Mouse (Mus musculus) CH12.LX (cell line): ENCODE measurements around the gene Gm20388. TPM values are rescaled to one million over a fixed set of nuclear protein-coding genes. Genes with fewer than 3 reads are reported as not detected.

Experiments used
- DNase-seq: peaks from one replicate; pipeline ENCODE4 v3.0.0-alpha.2; 2013; ENCODE audit errors: extremely low read depth
- H3K27ac ChIP-seq: 2 replicates; pipeline ENCODE4 v1.5.1; 2012; ENCODE audit warnings: low read depth, mild to moderate bottlenecking, control low read depth, moderate library complexity; ENCODE audit not compliant: insufficient read depth
- H3K27me3 ChIP-seq: replicated peaks from 2 replicates; pipeline ENCODE3; 2012; ENCODE audit warnings: inconsistent platforms
- H3K36me3 ChIP-seq, 2 experiments: replicated peaks in 1 of 2; 2 replicates each; pipeline versions ENCODE3 to v1.6.1; 2012; ENCODE audit warnings: inconsistent platforms in 1 of 2, low read length in 1 of 2, mild to moderate bottlenecking in 1 of 2, mixed read lengths in 1 of 2, moderate library complexity in 1 of 2; ENCODE audit not compliant: control insufficient read depth in 1 of 2, insufficient read depth in 1 of 2
- H3K4me1 ChIP-seq, 2 experiments: 2 replicates each; pipeline ENCODE4 v1.6.1; 2012; ENCODE audit warnings: inconsistent platforms in 1 of 2, moderate library complexity in 1 of 2; ENCODE audit not compliant: insufficient read depth in 2 of 2, control insufficient read depth in 1 of 2
- H3K4me2 ChIP-seq: 2 replicates; pipeline ENCODE4 v1.6.1; 2012; ENCODE audit warnings: low read depth, mild to moderate bottlenecking, control low read depth; ENCODE audit not compliant: poor library complexity, insufficient read depth, severe bottlenecking
- H3K4me3 ChIP-seq, 3 experiments: fragments of 150-350 bp in 1 of 3; sonication (generic) in 1 of 3; replicated peaks in 1 of 3; 2 replicates each; pipeline versions ENCODE3 to v1.5.1; 2011 to 2012; ENCODE audit warnings: low read depth in 2 of 3, low read length in 2 of 3, mild to moderate bottlenecking in 2 of 3, moderate library complexity in 2 of 3, control low read depth in 1 of 3, improper control_type of control experiment in 1 of 3, inconsistent platforms in 1 of 3, mixed read lengths in 1 of 3; ENCODE audit not compliant: poor library complexity in 1 of 3
- H3K79me2 ChIP-seq: replicated peaks from 2 replicates; pipeline ENCODE4 v1.6.1; 2012; ENCODE audit warnings: mild to moderate bottlenecking, moderate library complexity; ENCODE audit not compliant: control insufficient read depth, poor library complexity, insufficient read depth, severe bottlenecking; ENCODE audit errors: extremely low read depth
- H3K9ac ChIP-seq: 2 replicates; pipeline ENCODE4 v1.6.1; 2012; ENCODE audit warnings: low read depth, mild to moderate bottlenecking, control low read depth, moderate library complexity; ENCODE audit not compliant: insufficient read depth
- H3K9me3 ChIP-seq: replicated peaks from 2 replicates; pipeline ENCODE3; 2012; ENCODE audit warnings: low read length, inconsistent platforms, mixed read lengths
- E2F4 ChIP-seq: IDR thresholded peaks from 2 replicates; pipeline ENCODE4 v1.6.1; 2011; ENCODE audit warnings: low read depth, low read length, improper control_type of control experiment; ENCODE audit not compliant: insufficient replicate concordance
- EP300 ChIP-seq: IDR thresholded peaks from 2 replicates; pipeline ENCODE4 v1.6.1; 2011; ENCODE audit warnings: low read length, improper control_type of control experiment
- IRF4 ChIP-seq: IDR thresholded peaks from 2 replicates; pipeline ENCODE4 v1.6.1; 2014; ENCODE audit warnings: low read depth, mild to moderate bottlenecking, inconsistent platforms, low read length, improper control_type of control experiment
- JUN ChIP-seq: IDR thresholded peaks from 2 replicates; pipeline ENCODE4 v1.6.1; 2011; ENCODE audit warnings: low read depth, mild to moderate bottlenecking, low read length, improper control_type of control experiment, moderate library complexity; ENCODE audit not compliant: insufficient read depth
- MAZ ChIP-seq: IDR thresholded peaks from 2 replicates; pipeline ENCODE4 v1.6.1; 2012; ENCODE audit warnings: low read depth, mild to moderate bottlenecking, inconsistent platforms, low read length, improper control_type of control experiment, moderate library complexity
- MEF2A ChIP-seq: IDR thresholded peaks from 2 replicates; pipeline ENCODE4 v1.6.1; 2014; ENCODE audit warnings: low read depth, mild to moderate bottlenecking, inconsistent platforms, low read length, improper control_type of control experiment, borderline replicate concordance
- MXI1 ChIP-seq: IDR thresholded peaks from 2 replicates; pipeline ENCODE4 v1.6.1; 2011; ENCODE audit warnings: mild to moderate bottlenecking, low read depth, low read length, improper control_type of control experiment
- MYC ChIP-seq: IDR thresholded peaks from 2 replicates; pipeline ENCODE4 v1.6.1; 2011; ENCODE audit warnings: low read depth, mild to moderate bottlenecking, improper control_type of control experiment, low read length
- PAX5 ChIP-seq: IDR thresholded peaks from 2 replicates; pipeline ENCODE4 v1.6.1; 2012; ENCODE audit warnings: low read length, inconsistent platforms, mixed read lengths
- POLR2A ChIP-seq: IDR thresholded peaks from 2 replicates; pipeline ENCODE4 v1.6.1; 2011; ENCODE audit warnings: low read depth, mild to moderate bottlenecking, improper control_type of control experiment, low read length
- POLR2AphosphoS2 ChIP-seq: IDR thresholded peaks from 2 replicates; pipeline ENCODE4 v1.6.1; 2011; ENCODE audit warnings: low read depth, low read length, improper control_type of control experiment
- RCOR1 ChIP-seq: conservative IDR thresholded peaks from 2 replicates; pipeline ENCODE4 v1.6.1; 2012; ENCODE audit warnings: low read depth, mild to moderate bottlenecking, inconsistent platforms, low read length, improper control_type of control experiment
- TCF12 ChIP-seq: IDR thresholded peaks from 2 replicates; pipeline ENCODE4 v1.6.1; 2014; ENCODE audit warnings: low read depth, mild to moderate bottlenecking, inconsistent platforms, low read length, improper control_type of control experiment
- UBTF ChIP-seq: IDR thresholded peaks from 2 replicates; pipeline ENCODE4 v1.6.1; 2012; ENCODE audit warnings: low read depth, mild to moderate bottlenecking, inconsistent platforms, low read length, improper control_type of control experiment, moderate library complexity
- ZKSCAN1 ChIP-seq: IDR thresholded peaks from 2 replicates; pipeline ENCODE4 v1.6.1; 2012; ENCODE audit warnings: low read depth, inconsistent platforms, low read length, improper control_type of control experiment, borderline replicate concordance
- ZNF384 ChIP-seq: IDR thresholded peaks from 2 replicates; pipeline ENCODE4 v1.6.1; 2012; ENCODE audit warnings: low read depth, low read length, improper control_type of control experiment, inconsistent platforms
- dilution Hi-C: fragments of 300-500 bp; cut with MboI; formaldehyde crosslinking; loops from 2 replicates; pipeline ENCODE4 v1.14.3; 2020; ENCODE audit warnings: low sequenced_read_pairs; ENCODE audit not compliant: extremely low pct_unique_long_range_greater_than_20kb, extremely low pct_ligation_motif_present
- in situ Hi-C: fragments of 300-500 bp; cut with MboI; formaldehyde crosslinking; loops from 3 replicates; pipeline ENCODE4 v1.14.3; 2019; ENCODE audit warnings: low sequenced_read_pairs, low pct_ligation_motif_present, low pct_unique_long_range_greater_than_20kb, mixed read lengths
- polyA plus RNA-seq: library from polyadenylated mRNA; unstranded; fragments of >175 nt; gene quantifications from 2 replicates; pipeline ENCODE4 v1.2.1, GENCODE M21; 2012; ENCODE audit warnings: low read depth; ENCODE audit not compliant: insufficient read length
- total RNA-seq, 2 experiments: library from RNA; depleted of rRNA; stranded (reverse); fragments of 300-350 nt in 1 of 2; fragments of >200 nt in 1 of 2; gene quantifications; 2 replicates each; pipeline ENCODE4 v1.2.3; 2012 to 2014

Gm20388 gene
- total and polyA plus RNA-seq, 3 experiments, result 14.8 to 26.3 (median 22.2) TPM

DNA sequence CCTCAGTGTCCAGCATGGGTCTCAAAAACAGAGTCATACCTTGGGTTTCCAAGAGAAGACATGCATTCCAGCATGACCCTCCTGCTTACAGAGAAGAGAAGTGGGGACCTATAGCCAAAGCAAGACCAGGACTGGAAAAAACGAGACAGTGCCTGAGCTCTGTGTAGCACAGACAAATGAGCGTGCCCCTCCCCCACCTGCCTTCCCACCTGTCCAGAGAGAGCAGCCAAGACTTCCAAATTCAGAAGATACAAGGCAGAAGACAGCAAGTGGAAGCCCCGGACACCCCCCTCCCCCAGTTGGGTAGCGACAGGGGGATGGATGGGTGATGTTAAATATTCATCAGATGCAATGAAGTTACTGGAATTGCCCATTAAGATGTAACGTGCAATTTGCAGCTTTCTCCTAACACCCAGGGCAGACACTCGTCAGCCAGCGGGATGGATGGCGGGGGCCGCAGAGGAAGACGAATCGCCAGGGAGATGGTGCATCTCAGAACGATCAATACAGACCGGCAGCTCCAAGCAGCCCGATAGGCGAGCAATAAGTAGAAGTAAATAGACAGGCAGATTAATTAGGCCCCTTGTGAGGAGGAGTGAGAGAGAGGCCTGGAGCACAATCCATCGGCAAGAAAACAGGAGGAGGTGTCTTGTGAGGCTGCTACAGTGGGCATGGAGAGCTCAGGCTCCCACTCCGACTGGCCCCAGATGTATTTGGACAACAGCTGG, 2834.5 kb downstream of the Gm20388 start:
- Histone ChIP-seq H3K79me2 (no peaks in the 10 kb centered on the region), H3K4me2 (no peak overlapping the region), H3K9ac (no peak overlapping the region), H3K9me3 (no peaks in the 10 kb centered on the region), H3K4me3 (no peak overlapping the region), H3K4me1 (peaks cover 3 to 51% of the 10 kb centered on the region in 2 experiments), H3K27me3 (peaks cover 11% of the 10 kb centered on the region), H3K27ac (no peak overlapping the region), H3K36me3 (no peaks in the 10 kb centered on the region)
- DNase-seq, result no peak
- in situ Hi-C loops, result no loop called here
- dilution Hi-C loops, result no loop called here
- TF ChIP-seq IRF4 (no peak), E2F4 (no peak), EP300 (no peak), MAZ (no peak), PAX5 (no peak), MYC (no peak), UBTF (no peak), JUN (no peak), POLR2A (no peak), MEF2A (no peak), MXI1 (no peak)

DNA sequence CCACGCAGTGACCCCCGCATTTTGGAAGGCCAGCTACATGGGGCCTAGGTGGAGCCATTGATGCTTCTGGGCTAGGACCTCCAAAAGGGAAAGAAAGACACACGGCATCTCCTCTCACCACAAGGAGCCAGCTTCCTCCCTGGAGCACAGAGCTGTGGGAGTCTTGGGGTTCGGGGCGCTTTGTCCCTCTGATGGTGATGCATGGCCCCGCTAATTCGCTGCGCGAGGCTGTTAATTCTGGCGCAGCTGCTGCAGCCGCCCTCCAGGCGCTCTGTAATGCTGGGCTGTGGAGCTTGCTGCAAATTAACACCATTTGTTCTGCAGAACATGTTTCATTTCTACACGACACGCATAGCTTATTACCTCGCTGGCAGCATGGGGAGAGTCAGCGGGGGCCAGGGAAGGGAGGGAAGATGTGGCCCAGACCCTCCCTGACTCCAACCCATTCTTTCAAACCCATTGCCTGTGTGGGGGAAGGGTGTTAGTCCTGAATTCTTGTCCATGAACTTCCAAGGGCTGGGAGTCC, 2835.2 kb downstream of the Gm20388 start:
- Histone ChIP-seq H3K4me3 (no peak overlapping the region), H3K9me3 (no peaks in the 10 kb centered on the region), H3K27me3 (peaks cover 8% of the 10 kb centered on the region), H3K4me1 (peaks cover 3 to 51% of the 10 kb centered on the region in 2 experiments), H3K27ac (no peak overlapping the region), H3K79me2 (no peaks in the 10 kb centered on the region), H3K4me2 (no peak overlapping the region), H3K9ac (no peak overlapping the region), H3K36me3 (no peaks in the 10 kb centered on the region)
- dilution Hi-C loops (no loop called here), in situ Hi-C loops (no loop called here)
- TF ChIP-seq ZNF384, result no peak
- TF ChIP-seq TCF12, result no peak
- TF ChIP-seq POLR2AphosphoS2, result no peak
- no peak for TF ChIP-seq MXI1
- TF ChIP-seq RCOR1, result no peak
- no peak for TF ChIP-seq E2F4
- no peak for TF ChIP-seq ZKSCAN1
- no peak for DNase-seq
